Mouse (Mus musculus): ENCODE measurements at regions not wholly inside any gene's neighbourhood (a gene's known extent, or its start where the extent isn't known, plus 50 kb on each side); places are given as distances from the start of the nearest gene placed in this dataset.

DNA sequence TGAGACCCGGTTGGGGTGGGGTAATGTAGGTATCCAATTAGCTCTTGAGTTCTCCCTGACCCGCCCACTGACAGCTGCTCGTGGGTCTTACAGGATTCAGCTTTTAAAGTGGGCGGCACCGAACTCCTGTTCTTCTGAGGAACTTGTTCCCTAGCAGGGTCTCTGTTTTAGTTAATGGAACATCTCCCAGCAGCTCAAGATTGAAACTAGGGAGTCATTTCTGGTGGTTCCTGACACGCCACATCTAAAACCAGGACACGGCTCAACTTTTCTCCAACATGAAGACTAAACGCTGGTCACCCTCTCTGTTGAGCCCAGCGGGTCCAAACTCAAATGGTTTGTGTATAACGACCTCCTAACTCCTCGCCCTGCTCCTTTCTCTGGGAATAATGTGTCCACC lies 322.3 kb upstream of the Smim15 start:
- H3K27ac ChIP-seq (ENCODE audit: insufficient read depth, low read length): no peak overlapping the region
- H3K4me1 ChIP-seq (ENCODE audit: control insufficient read depth, insufficient read depth, low read length): 0 out of 2 replicates have a peak, but pooled peaks cover 1% of the 10 kb centered on the region
- no peak for TF ChIP-seq CTCF (IDR thresholded peaks at IDR 0.05; ENCODE audit: extremely low read depth, insufficient read depth, low read length)
- no peak for TF ChIP-seq POLR2A (IDR thresholded peaks at IDR 0.05; ENCODE audit: extremely low read depth, insufficient read depth, low read length)
- H3K4me3 ChIP-seq (ENCODE audit: insufficient read depth, low read length): no peak overlapping the region

DNA sequence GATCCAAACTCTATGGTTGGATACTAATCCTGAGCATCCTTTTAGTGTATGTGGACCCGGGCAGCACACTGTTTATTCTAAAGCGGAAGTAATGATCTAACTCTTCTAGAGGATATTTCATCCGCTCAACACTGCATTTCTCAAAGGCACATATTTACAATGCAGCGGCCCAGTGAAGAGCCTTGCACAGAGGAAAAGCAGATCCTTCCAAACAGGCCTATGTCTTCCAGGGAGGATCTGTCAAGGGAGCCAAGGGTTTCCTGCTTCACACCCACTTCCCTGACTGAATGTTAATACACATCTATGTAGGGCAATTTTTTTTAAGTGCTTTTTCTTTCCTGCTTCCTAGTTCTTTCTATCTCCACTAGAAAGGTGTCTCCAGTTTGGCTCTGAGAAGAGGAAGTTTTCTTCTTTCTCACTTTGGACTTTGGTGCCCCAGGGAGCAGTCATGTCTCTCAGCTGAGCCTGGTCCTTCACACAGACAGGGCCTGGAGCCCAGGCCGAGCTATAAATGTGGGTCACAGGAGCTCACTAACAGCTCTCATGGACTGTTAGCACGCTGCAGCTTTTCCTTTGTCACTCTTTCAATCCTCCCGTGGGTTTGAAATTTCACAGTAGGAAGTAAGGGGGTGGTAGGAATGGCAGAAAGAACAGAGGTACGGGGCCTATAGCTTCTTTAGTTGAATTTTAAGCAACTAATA lies 323.2 kb upstream of the Smim15 start:
- Histone ChIP-seq H3K27ac (ENCODE audit: insufficient read depth, low read length) (no peak overlapping the region), H3K4me1 (ENCODE audit: control insufficient read depth, insufficient read depth, low read length) (0 out of 2 replicates have a peak, but pooled peaks cover 1% of the 10 kb centered on the region), H3K4me3 (ENCODE audit: insufficient read depth, low read length) (no peak overlapping the region)
- TF ChIP-seq POLR2A (IDR thresholded peaks at IDR 0.05; ENCODE audit: extremely low read depth, insufficient read depth, low read length) (no peak), CTCF (IDR thresholded peaks at IDR 0.05; ENCODE audit: extremely low read depth, insufficient read depth, low read length) (no peak)

DNA sequence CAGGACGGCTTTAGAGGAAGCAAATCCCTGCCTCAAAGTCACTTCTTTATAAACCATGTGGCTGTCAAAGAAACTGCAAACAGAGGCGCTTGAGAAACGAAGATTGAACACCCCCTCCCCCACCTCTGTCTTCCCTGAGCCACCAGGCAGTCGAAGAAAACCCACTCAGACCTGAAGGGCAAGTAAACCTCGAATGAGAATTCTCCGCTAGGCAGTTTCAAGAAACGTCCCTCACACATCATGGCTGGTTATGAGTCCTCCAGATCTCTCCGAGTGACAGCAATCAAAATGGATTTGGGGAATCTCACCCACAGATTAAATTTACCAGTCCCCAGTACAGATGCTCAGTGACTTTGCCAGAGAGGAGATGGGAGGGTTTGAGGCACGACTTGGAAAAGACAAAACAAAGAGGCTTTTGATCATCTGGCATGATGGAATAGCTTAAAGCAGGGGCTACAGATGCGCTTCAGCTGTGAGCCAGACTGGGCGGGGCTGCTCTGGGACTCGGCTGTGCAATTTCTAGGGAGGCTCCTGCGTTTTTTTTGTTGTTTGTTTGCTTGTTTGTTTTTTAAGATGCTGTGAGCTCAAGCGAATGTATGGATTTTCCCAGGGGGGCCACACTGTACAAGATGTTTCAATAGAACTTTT lies 325.1 kb upstream of the Smim15 start:
- TF ChIP-seq POLR2A (IDR thresholded peaks at IDR 0.05; ENCODE audit: extremely low read depth, insufficient read depth, low read length) (no peak), CTCF (IDR thresholded peaks at IDR 0.05; ENCODE audit: extremely low read depth, insufficient read depth, low read length) (no peak)

DNA sequence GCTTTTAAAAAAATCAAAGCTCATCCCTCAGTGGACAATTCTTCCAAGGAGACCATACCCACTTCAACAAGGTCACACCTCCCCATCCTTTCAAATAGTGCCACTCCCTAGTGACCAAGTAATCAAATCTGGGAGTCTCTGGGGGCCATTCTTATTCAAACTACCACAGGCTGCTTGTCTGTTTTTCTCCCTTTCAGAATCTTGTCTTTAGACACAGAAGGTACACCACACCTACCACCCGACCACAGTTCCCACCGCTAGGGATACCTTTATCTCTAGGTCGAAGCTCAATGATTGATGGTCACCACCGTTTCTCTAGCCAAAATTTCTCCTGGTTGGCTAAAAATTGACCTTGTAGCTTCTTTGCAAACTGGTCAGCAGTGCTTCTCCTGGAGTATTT lies 328.6 kb upstream of the Smim15 start:
- no peak for TF ChIP-seq POLR2A (IDR thresholded peaks at IDR 0.05; ENCODE audit: extremely low read depth, insufficient read depth, low read length)
- TF ChIP-seq CTCF (IDR thresholded peaks at IDR 0.05; ENCODE audit: extremely low read depth, insufficient read depth, low read length): no peak
- Histone ChIP-seq H3K4me1 (ENCODE audit: control insufficient read depth, insufficient read depth, low read length) (0 out of 2 replicates have a peak, but pooled peaks cover 1% of the 10 kb centered on the region), H3K27ac (ENCODE audit: insufficient read depth, low read length) (no peak overlapping the region), H3K4me3 (ENCODE audit: insufficient read depth, low read length) (no peak overlapping the region)

More for the DNA sequence above, 325.1 kb upstream of the Smim15 start:
- Histone ChIP-seq H3K4me1 (ENCODE audit: control insufficient read depth, insufficient read depth, low read length) (0 out of 2 replicates have a peak, but pooled peaks cover 1% of the 10 kb centered on the region), H3K4me3 (ENCODE audit: insufficient read depth, low read length) (no peak overlapping the region), H3K27ac (ENCODE audit: insufficient read depth, low read length) (no peak overlapping the region)

DNA sequence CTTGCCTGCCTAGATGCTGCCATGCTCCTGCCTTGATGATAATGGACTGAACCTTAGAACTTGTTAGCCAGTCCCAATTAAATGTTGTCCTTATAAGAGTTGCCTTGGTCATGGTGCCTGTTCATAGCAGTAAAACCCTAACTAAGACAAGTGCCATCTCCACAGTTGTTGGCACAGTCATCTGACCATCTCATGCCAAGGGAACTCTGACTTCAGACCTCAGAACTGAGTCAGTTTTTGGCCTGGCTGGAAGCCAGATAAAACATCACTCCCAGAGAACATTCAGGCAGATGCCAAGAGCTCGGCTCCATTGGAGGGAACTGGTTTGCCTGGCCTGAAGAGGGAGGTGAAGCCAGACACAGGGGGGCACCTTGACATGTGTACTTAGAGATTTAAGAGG lies 330.2 kb upstream of the Smim15 start:
- Histone ChIP-seq H3K27ac (ENCODE audit: insufficient read depth, low read length) (no peak overlapping the region), H3K4me1 (ENCODE audit: control insufficient read depth, insufficient read depth, low read length) (no peaks in the 10 kb centered on the region), H3K4me3 (ENCODE audit: insufficient read depth, low read length) (no peak overlapping the region)
- no peak for TF ChIP-seq CTCF (IDR thresholded peaks at IDR 0.05; ENCODE audit: extremely low read depth, insufficient read depth, low read length)

DNA sequence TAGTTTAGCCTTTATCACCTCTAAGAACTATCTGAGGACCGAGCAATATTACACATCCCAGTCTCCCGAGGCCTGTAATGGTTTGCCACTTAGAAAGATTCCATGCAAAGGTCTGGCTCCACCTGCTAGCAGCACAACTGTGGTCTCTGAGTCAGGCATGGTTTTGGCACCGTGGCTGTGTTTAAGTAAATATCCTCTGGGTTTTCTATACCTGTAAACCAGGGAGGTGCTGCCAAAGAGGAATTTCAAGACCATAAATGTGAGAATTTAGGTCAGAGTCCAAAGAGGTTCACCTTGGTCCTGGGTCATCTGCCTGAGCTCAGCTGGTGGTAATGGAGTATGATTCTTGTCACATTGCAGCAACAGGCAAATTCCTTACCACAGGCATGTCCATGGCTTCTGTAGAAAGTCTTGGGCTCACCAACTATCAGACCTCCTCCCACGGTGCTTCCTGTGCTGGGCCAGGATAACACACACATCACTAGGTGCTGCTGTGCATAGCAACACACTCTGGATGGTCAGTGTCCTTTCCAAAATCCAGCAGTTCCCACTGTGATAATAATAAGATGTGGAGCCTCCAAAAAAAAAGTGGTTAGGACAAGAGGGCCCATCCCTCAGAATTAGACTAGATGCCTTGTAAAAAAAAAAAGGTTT lies 332.8 kb upstream of the Smim15 start:
- H3K27ac ChIP-seq (ENCODE audit: insufficient read depth, low read length): no peak overlapping the region
- H3K4me3 ChIP-seq (ENCODE audit: insufficient read depth, low read length): no peak overlapping the region
- no peaks in the 10 kb centered on the region for H3K4me1 ChIP-seq (ENCODE audit: control insufficient read depth, insufficient read depth, low read length)
- no peak for TF ChIP-seq CTCF (IDR thresholded peaks at IDR 0.05; ENCODE audit: extremely low read depth, insufficient read depth, low read length)
- TF ChIP-seq POLR2A (IDR thresholded peaks at IDR 0.05; ENCODE audit: extremely low read depth, insufficient read depth, low read length): no peak

DNA sequence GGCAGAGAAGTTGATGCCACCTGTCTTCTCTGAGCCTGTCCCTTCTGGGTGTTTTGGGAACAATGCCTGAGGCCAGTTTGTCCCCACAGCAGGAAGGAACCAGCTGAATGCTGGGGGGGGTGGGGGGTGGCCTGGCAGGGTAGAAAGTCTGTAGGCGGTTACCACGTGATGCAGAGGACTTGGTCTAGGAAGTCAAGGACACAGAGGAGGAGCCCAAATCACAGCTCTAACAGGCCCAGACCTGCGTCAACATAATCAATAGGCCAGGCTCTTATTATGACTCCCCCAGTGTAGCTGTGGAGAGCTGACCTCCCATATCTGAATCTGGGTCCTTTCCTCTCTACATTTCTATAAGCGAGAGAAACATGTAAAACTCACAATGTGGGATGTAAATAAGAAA lies 333.9 kb upstream of the Smim15 start:
- no peak overlapping the region for H3K4me3 ChIP-seq (ENCODE audit: insufficient read depth, low read length)

DNA sequence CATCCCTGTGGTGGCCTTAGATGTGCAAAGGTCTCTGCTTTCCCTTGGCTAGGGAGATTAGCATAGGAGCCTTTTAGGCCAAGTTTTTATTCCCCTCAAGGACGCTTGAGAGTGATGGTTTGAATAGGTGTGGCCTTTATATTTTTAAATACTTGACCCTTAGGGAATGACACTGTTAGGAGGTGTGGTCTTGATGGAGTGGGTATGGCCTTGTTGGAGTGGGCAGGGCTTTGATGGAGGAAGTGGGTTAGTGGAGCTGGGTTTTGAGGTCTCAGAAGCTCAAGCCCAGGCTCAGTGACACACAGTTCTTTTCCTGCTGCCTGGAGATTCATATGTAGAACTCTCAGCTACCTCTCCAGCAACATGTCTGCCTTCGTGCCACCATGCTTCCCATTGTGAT lies 334.4 kb upstream of the Smim15 start:
- H3K4me3 ChIP-seq (ENCODE audit: insufficient read depth, low read length): no peak overlapping the region
- TF ChIP-seq CTCF (IDR thresholded peaks at IDR 0.05; ENCODE audit: extremely low read depth, insufficient read depth, low read length) (no peak), POLR2A (IDR thresholded peaks at IDR 0.05; ENCODE audit: extremely low read depth, insufficient read depth, low read length) (no peak)
- H3K27ac ChIP-seq (ENCODE audit: insufficient read depth, low read length): no peak overlapping the region
- H3K4me1 ChIP-seq (ENCODE audit: control insufficient read depth, insufficient read depth, low read length): no peaks in the 10 kb centered on the region

More for the DNA sequence above, 333.9 kb upstream of the Smim15 start:
- Histone ChIP-seq H3K27ac (ENCODE audit: insufficient read depth, low read length) (no peak overlapping the region), H3K4me1 (ENCODE audit: control insufficient read depth, insufficient read depth, low read length) (no peaks in the 10 kb centered on the region)
- TF ChIP-seq CTCF (IDR thresholded peaks at IDR 0.05; ENCODE audit: extremely low read depth, insufficient read depth, low read length) (no peak), POLR2A (IDR thresholded peaks at IDR 0.05; ENCODE audit: extremely low read depth, insufficient read depth, low read length) (no peak)

DNA sequence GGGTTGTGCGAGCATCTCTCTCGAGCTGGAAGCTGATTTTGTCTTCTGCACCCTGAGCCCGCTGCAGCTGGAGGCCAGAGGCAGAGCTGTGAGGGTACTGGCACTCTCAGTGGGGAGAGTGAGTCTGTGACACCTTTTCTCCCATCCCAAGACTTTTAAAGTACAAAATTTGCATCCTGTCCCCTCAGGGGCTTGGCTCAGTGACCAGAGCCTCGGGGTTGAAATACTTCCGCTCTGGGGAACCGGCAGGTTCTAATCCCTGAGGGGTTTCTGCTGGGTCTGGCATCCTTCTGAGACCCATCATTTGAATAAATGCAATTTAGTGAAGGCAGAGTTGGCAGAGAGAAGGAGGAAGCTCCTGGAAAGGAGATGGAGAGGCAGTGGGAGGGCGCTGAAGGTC lies 340.5 kb upstream of the Smim15 start:
- TF ChIP-seq POLR2A (IDR thresholded peaks at IDR 0.05; ENCODE audit: extremely low read depth, insufficient read depth, low read length): no peak
- TF ChIP-seq CTCF (IDR thresholded peaks at IDR 0.05; ENCODE audit: extremely low read depth, insufficient read depth, low read length): no peak
- H3K27ac ChIP-seq (ENCODE audit: insufficient read depth, low read length): no peak overlapping the region
- no peak overlapping the region for H3K4me3 ChIP-seq (ENCODE audit: insufficient read depth, low read length)
- H3K4me1 ChIP-seq (ENCODE audit: control insufficient read depth, insufficient read depth, low read length): 0 out of 2 replicates have a peak, but pooled peaks cover 2% of the 10 kb centered on the region

All from cortical plate, adult 2 months (tissue).